Mouse (Mus musculus): ENCODE data around the gene Kctd21.

GRCm38 (mm10) chr7:97315656-97316055 is 16.5 kb upstream of the Kctd21 start:
- TF ChIP-seq CTCF (conservative IDR thresholded peaks at IDR 0.05; ENCODE audit: low read length) (no peak), POU5F1 (IDR thresholded peaks at IDR 0.05; ENCODE audit: borderline replicate concordance, low read length) (no peak)
